Mouse (Mus musculus) G1E (cell line): ENCODE measurements around the gene Myh9. TPM values are rescaled to one million over a fixed set of nuclear protein-coding genes. Genes with fewer than 3 reads are reported as not detected.

Source experiments
- ATAC-seq: 2 replicates; pipeline ENCODE4 v1.8.0; 2016; ENCODE audit warnings: mild to moderate bottlenecking; ENCODE audit not compliant: insufficient number of reproducible peaks, poor library complexity, low FRiP score, severe bottlenecking; ENCODE audit errors: extremely low read depth
- DNase-seq: peaks from one replicate; pipeline ENCODE4 v3.0.0; 2012; ENCODE audit warnings: low spot score
- H3K27me3 ChIP-seq: 2 replicates; pipeline ENCODE4 v1.6.1; 2012; ENCODE audit warnings: mild to moderate bottlenecking, low read length, inconsistent platforms; ENCODE audit not compliant: insufficient read depth
- H3K36me3 ChIP-seq: replicated peaks from 2 replicates; pipeline ENCODE3; 2012; ENCODE audit warnings: mild to moderate bottlenecking, inconsistent platforms
- H3K4me1 ChIP-seq: 2 replicates; pipeline ENCODE4 v1.6.1; 2012; ENCODE audit warnings: low read depth, low read length, inconsistent platforms, mixed read lengths; ENCODE audit not compliant: insufficient read depth
- H3K4me3 ChIP-seq: 2 replicates; pipeline ENCODE4 v1.5.1; 2012; ENCODE audit warnings: low read depth, mild to moderate bottlenecking, inconsistent platforms, low read length, moderate library complexity, mixed read lengths
- H3K9me3 ChIP-seq: replicated peaks from 2 replicates; pipeline ENCODE4 v1.6.1; 2012; ENCODE audit warnings: inconsistent platforms
- CTCF ChIP-seq: IDR thresholded peaks from 2 replicates; pipeline ENCODE4 v1.5.1; 2012; ENCODE audit warnings: low read depth, low read length, inconsistent platforms, mixed read lengths
- GATA1 ChIP-seq: IDR thresholded peaks from 2 replicates; pipeline ENCODE4 v1.6.1; 2012; ENCODE audit warnings: borderline replicate concordance, low read length, inconsistent platforms, mixed read lengths
- GATA2 ChIP-seq: IDR thresholded peaks from 2 replicates; pipeline ENCODE4 v1.6.1; 2012; ENCODE audit warnings: low read depth, low read length, inconsistent platforms, borderline replicate concordance
- POLR2AphosphoS5 ChIP-seq: IDR thresholded peaks from 2 replicates; pipeline ENCODE4 v1.6.1; 2012; ENCODE audit warnings: low read depth, low read length, inconsistent platforms; ENCODE audit not compliant: insufficient replicate concordance
- TAL1 ChIP-seq: conservative IDR thresholded peaks from 2 replicates; pipeline ENCODE4 v1.6.1; 2012; ENCODE audit warnings: low read depth, low read length, inconsistent platforms, mixed read lengths
- polyA plus RNA-seq: library from polyadenylated mRNA; stranded (reverse); fragments of >175 nt; gene quantifications from 2 replicates; pipeline ENCODE4 v1.2.3, GENCODE M21; 2012
- total RNA-seq, 2 experiments: library from RNA; stranded (forward) in 1 of 2; stranded (reverse) in 1 of 2; fragments of 200-1000 nt in 1 of 2; fragments of >200 nt in 1 of 2; fragmentation: Nextera tagmentation in 1 of 2; gene quantifications; 2 replicates each; pipeline ENCODE4 v1.2.3; 2014 to 2017

Myh9 gene
- total and polyA plus RNA-seq, 3 experiments, result 132 to 198 (median 171) TPM

GRCm38 (mm10) chr15:77880738-77881137 is 38.8 kb upstream of the Myh9 start:
- no peak for TF ChIP-seq TAL1
- TF ChIP-seq POLR2AphosphoS5, result no peak
- TF ChIP-seq CTCF, result no peak
- TF ChIP-seq GATA2, result no peak
- TF ChIP-seq GATA1, result no peak

GRCm38 (mm10) chr15:77879756-77880155 is 37.8 kb upstream of the Myh9 start:
- no peak for DNase-seq
- no peaks in the 10 kb centered on the region for H3K36me3 ChIP-seq
- no peak overlapping the region; the same call in 1 of the 2 replicates for H3K4me3 ChIP-seq
- peaks cover 6% of the 10 kb centered on the region for H3K27me3 ChIP-seq
- no peak for TF ChIP-seq GATA1
- TF ChIP-seq CTCF, result no peak
- no peak for ATAC-seq
- H3K4me1 ChIP-seq, result peaks cover 75% of the 10 kb centered on the region
- H3K9me3 ChIP-seq, result no peaks in the 10 kb centered on the region

More at GRCm38 (mm10) chr15:77880738-77881137, 38.8 kb upstream of the Myh9 start:
- H3K27me3 ChIP-seq, result peaks cover 5% of the 10 kb centered on the region; the same call in 1 of the 2 replicates
- H3K9me3 ChIP-seq, result no peaks in the 10 kb centered on the region
- no peak for ATAC-seq
- no peak for DNase-seq
- H3K36me3 ChIP-seq, result no peaks in the 10 kb centered on the region
- no peak overlapping the region for H3K4me3 ChIP-seq
- peaks cover 82% of the 10 kb centered on the region for H3K4me1 ChIP-seq

- Histone ChIP-seq H3K4me1 (peaks cover 63% of the 10 kb centered on the region), H3K36me3 (no peaks in the 10 kb centered on the region), H3K4me3 (no peak overlapping the region), H3K27me3 (peaks cover 26% of the 10 kb centered on the region), H3K9me3 (no peaks in the 10 kb centered on the region)
- no peak for ATAC-seq
- no peak for DNase-seq
- TF ChIP-seq GATA2 (no peak), CTCF (no peak), POLR2AphosphoS5 (no peak), GATA1 (no peak), TAL1 (no peak)
Observed at GRCm38 (mm10) chr15:77877209-77877608, 35.2 kb upstream of the Myh9 start.

GRCm38 (mm10) chr15:77876716-77877115 is 34.7 kb upstream of the Myh9 start:
- TF ChIP-seq TAL1, result no peak
- no peak for TF ChIP-seq CTCF
- no peak for TF ChIP-seq POLR2AphosphoS5
- TF ChIP-seq GATA1, result no peak
- TF ChIP-seq GATA2, result no peak
- peaks cover 58% of the 10 kb centered on the region for H3K4me1 ChIP-seq
- ATAC-seq, result no peak

GRCm38 (mm10) chr15:77875953-77876352 is 34.0 kb upstream of the Myh9 start:
- no peaks in the 10 kb centered on the region for H3K9me3 ChIP-seq
- no peak overlapping the region for H3K4me3 ChIP-seq
- no peaks in the 10 kb centered on the region for H3K36me3 ChIP-seq
- DNase-seq, result no peak
- peaks cover 51% of the 10 kb centered on the region for H3K4me1 ChIP-seq
- H3K27me3 ChIP-seq, result peaks cover 36% of the 10 kb centered on the region
- TF ChIP-seq GATA2, result no peak
- TF ChIP-seq GATA1, result no peak
- no peak for TF ChIP-seq POLR2AphosphoS5
- ATAC-seq, result no peak

More at GRCm38 (mm10) chr15:77876716-77877115, 34.7 kb upstream of the Myh9 start:
- DNase-seq, result no peak
- Histone ChIP-seq H3K27me3 (peaks cover 30% of the 10 kb centered on the region), H3K4me3 (no peak overlapping the region), H3K9me3 (no peaks in the 10 kb centered on the region), H3K36me3 (no peaks in the 10 kb centered on the region)

GRCm38 (mm10) chr15:77874807-77875206 is 32.8 kb upstream of the Myh9 start:
- Histone ChIP-seq H3K36me3 (no peaks in the 10 kb centered on the region), H3K27me3 (peaks cover 37% of the 10 kb centered on the region), H3K4me3 (no peak overlapping the region), H3K4me1 (peaks cover 40% of the 10 kb centered on the region), H3K9me3 (no peaks in the 10 kb centered on the region)
- ATAC-seq (no peak), DNase-seq (no peak)
- no peak for TF ChIP-seq CTCF
- TF ChIP-seq TAL1, result no peak
- no peak for TF ChIP-seq POLR2AphosphoS5
- TF ChIP-seq GATA1, result no peak
- no peak for TF ChIP-seq GATA2

- Histone ChIP-seq H3K27me3 (peaks cover 37% of the 10 kb centered on the region), H3K9me3 (no peaks in the 10 kb centered on the region), H3K36me3 (no peaks in the 10 kb centered on the region), H3K4me1 (peaks cover 35% of the 10 kb centered on the region), H3K4me3 (no peak overlapping the region)
- TF ChIP-seq CTCF, result no peak
- TF ChIP-seq TAL1, result no peak
- TF ChIP-seq GATA1, result no peak
- TF ChIP-seq POLR2AphosphoS5, result no peak
- TF ChIP-seq GATA2, result no peak
- DNase-seq, result no peak
- ATAC-seq, result no peak
Observed at GRCm38 (mm10) chr15:77874310-77874709, 32.3 kb upstream of the Myh9 start.
